Mouse (Mus musculus) hematopoietic stem cell, adult 5-6 weeks (primary cell): ENCODE results near the gene Slc7a10. TPM values are rescaled to one million over a fixed set of nuclear protein-coding genes. Genes with fewer than 3 reads are reported as not detected.

Experiments
- ATAC-seq, 2 experiments: fragments of 125-278 bp in 1 of 2; replicated peaks in 1 of 2; 2 replicates each; pipeline ENCODE4 v1.8.0; 2016 to 2017; ENCODE audit warnings: inconsistent platforms in 2 of 2, mild to moderate bottlenecking in 2 of 2, moderate number of reproducible peaks in 2 of 2, low read depth in 1 of 2, moderate TSS enrichment in 1 of 2; ENCODE audit not compliant: low FRiP score in 2 of 2, poor library complexity in 2 of 2, severe bottlenecking in 2 of 2, insufficient read depth in 1 of 2, low TSS enrichment in 1 of 2
- total RNA-seq: library from RNA; stranded (forward); fragments of 172-1452, 232-1000 nt; gene quantifications from 2 replicates; pipeline ENCODE4 v1.2.3, GENCODE M21; 2017

Gene Slc7a10
- not detected in 2 replicates for total RNA-seq

DNA sequence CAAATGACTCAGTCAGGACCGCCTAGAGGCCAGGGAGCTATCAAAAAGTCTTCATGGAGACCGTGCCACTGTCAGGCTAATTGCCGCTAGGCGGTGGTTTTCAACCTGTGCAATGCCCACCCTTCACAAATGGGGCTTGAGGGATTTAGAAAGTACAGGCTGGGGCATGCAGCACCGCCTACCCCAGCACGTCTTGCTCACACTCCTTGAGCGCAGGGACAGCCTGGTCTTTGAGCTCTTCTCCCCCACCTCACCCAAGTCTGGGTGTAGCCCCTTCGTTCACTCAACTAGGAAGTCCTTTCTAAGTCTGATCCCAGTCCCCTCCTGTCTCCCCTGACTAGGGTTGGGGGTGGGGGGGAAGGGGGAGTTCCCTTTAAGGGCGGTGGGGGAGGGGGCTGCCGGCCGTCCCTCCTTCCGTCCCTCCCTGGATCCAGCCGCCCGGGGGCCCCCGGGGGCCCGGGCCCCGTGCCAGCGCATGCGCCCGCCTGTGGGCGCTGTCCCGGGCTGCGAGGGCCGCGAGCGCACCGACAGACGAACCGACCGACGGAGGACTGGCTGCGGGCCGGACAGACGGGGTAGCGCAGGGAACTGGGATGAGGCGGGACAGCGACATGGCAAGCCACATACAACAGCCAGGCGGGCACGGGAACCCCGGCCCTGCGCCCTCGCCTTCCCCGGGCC is at the start of gene Slc7a10:
Slc7a10 (plus strand) TSS at position 497 of the 681 bp plus-strand sequence.
- peak; percentile 31 to 57; a peak in 3 of 4 replicates for ATAC-seq

DNA sequence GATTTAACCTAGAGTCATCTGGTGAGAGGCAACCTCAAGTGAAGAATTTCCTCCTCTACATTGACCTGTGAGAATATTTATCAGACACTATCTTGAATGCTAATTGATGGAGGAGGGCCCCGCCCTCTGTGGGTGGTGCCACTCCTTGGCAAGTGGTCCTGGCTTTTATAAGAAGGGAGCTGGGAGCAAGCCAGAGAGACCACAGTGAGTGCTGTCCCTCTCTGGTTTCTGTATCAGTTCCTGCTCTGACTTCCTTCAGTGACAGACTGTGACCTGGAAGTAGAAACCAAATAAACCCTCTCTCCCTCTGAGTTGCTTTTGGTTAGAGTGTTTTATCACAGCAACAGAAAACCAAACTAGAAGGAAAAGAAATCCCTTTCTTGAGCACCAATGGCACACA is 48.7 kb upstream of the Slc7a10 start:
- no peak for ATAC-seq

- no peak for ATAC-seq
Measured at GRCm38 (mm10) chr7:35138481-35138880, 47.7 kb upstream of the Slc7a10 start.

DNA sequence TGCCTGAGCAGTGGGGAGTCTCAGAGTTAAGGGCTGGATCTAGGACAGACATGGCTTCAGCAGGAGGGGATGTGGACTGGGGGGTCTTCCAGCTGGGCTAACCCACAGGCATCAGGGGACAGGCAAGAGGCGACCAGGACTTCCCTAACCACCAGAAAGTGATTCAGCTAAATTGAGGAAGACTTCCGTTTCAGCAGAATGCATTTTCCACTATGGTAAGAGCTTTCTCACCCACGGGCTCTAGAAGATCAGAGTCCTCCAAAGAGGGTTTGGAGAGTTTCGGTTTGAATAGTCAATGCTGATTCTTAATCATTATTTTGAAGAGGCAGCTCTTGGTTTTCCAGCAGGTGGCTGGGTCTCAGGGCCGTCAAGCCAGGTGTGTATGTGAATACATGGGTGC is 46.3 kb upstream of the Slc7a10 start:
- ATAC-seq: peak; percentile 50 to 58; a peak in 3 of 4 replicates

DNA sequence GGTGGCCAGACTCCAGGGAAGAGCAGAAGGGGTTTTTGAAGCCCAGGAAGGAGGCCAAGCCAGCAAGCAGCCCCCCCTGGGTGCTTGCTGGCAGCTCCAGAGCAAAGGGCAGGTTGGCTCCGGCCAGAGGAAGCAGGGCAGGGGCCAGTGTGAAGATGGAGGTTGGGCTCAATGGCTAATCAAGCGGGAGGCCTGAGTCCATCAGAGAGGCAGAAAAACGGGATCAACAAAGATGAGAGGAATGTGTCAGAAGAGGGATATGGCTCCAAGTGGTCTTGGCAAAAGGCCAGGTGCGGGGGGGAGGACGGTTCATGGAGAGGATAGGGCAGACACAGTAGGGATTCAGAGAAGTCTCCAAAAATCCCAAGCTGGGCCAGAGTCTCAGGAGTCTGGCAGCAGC is 44.7 kb upstream of the Slc7a10 start:
- no peak for ATAC-seq

DNA sequence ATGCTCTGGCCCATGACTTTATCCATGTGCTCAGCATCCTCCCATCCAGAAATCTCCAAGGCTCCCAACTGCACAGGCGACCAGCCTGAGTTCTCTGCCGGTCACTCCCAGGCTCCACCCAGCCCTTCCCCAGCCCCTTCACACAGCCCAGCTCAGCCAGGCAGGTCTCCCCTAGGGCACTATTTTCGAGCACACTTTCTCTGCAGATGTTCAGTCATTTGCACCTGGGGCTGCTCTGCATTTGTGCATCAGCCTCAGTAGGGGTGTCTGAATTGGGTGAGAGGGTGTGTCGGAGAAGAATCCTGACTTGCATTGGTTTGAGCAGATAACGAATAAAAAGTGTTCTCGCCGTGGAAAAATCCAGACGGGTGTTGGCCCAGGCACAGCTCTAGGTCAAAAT is 43.7 kb upstream of the Slc7a10 start:
- no peak for ATAC-seq

DNA sequence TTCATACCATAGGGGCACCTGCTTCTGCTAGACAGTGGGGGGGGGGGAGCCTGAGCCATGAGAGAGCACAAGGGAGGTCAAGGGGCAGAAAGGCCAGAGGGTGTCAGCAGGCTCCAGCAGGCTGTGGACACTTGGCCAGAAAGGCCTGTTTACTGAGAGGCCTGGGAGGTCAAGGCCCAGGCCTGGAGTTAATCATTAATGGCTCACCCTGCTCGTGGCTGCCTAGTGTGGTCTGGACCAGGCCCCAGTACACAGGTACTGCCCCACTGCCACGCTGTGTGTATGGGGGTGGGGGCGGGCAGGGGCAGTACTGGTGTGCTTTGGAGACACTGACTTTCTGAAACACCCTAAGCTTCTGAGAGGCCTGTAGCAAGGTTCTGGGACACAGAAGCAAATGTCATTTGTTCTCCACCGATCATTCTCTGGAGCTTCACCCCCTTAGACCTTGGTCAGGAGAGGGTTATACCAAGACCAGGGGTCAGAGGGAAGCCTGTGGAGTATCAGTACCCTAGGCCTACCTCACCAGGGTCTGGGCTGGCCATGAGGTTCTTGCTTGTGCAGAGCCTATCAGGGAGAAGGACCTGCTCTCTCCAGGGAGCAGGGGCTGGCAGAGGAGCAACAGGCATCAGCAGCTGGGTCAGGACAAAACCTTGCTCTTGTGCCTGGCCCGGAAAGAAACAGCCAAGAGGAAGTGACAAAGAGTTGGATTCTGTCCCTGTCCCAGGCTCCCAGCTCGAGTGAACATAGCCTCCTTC is 42.1 kb upstream of the Slc7a10 start:
- no peak for ATAC-seq

- no peak for ATAC-seq
Measured at GRCm38 (mm10) chr7:35145068-35145467, 41.1 kb upstream of the Slc7a10 start.

GRCm38 (mm10) chr7:35146269-35146668 is 39.9 kb upstream of the Slc7a10 start:
- no peak for ATAC-seq

DNA sequence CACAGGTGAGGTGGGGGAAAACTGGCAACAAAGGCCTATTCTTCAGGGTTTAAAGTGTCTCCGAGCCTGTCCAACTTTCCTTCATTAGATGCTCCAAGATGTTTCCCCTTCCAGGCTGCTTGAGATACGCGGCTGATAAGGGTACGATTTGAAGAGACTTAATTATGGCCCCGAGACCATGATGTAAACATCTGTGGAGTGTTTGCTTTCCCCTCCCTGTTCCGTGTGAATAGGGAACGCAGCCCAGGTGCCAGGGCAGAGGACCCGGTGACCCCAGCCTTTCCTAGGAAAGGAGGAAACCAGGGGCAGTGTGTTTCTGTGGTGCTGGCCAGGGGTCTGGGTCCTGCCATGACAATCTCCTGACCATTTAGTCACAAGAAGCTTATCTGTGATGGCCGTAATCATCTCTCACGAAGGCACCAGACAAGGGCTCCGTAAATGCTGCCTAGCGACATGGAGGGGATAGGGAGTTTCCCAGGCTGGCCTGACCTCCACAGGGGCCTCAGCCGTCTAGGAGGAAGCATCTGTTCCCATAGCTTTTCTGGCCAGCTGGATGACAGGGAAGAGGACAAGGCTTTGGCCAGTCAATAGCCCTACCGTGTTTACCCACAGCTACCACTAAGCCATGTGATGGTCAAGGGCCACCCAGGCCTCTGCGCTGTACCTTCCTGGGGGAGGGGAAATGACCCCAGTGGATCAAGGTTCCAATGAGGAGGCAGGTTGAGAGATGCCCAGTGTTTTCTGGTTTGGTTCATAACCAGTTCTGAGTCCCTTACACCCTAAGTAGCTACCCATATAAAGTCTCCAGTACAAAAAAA is 36.4 kb upstream of the Slc7a10 start:
- no peak for ATAC-seq

DNA sequence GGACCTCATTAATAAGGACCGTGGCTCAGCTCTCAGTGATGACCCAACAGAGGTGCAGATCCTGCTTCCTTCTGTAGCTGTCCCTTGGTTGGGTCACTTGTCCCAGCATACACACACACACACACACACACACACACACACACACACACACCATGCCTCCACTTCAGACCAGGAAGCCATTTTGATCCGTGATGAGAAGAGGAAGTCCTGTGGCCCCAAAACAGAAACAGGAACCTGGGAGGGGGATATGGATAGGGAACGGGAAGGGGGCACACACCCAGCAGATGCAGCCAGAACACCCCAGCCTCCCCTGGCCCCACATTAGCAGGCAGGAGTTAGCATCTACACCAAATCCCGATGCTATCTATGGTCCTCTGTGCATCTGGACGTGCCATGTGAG is 35.3 kb upstream of the Slc7a10 start:
- peak; percentile 49 to 70; a peak in 3 of 4 replicates for ATAC-seq

DNA sequence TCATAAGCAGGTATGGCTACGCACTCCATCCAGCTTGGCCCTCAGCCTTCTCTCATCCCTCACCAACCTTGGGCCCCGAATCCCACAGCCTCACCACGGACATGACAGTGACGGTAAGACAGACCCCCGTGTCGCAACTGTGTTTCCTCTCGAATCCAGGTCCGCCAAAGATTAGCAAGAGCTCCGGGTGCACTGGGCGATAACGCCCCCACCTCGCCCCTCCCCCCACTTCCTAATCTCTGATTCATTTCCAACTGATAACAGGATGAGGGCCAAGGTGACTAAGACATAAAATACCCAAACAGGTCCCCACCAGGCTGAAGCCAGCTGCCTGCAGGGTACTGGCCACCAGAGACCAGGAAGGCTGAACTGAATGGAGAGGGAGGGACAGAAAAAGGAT is 31.7 kb upstream of the Slc7a10 start:
- ATAC-seq: no peak

GRCm38 (mm10) chr7:35156561-35157477 is 29.4 kb upstream of the Slc7a10 start:
- ATAC-seq: peak; percentile 84 to 91

GRCm38 (mm10) chr7:35157512-35157911 is 28.7 kb upstream of the Slc7a10 start:
- peak in 1 of 2 experiments; percentile 13; a peak in 1 of 4 replicates for ATAC-seq

GRCm38 (mm10) chr7:35162443-35162842 is 23.7 kb upstream of the Slc7a10 start:
- ATAC-seq: no peak

DNA sequence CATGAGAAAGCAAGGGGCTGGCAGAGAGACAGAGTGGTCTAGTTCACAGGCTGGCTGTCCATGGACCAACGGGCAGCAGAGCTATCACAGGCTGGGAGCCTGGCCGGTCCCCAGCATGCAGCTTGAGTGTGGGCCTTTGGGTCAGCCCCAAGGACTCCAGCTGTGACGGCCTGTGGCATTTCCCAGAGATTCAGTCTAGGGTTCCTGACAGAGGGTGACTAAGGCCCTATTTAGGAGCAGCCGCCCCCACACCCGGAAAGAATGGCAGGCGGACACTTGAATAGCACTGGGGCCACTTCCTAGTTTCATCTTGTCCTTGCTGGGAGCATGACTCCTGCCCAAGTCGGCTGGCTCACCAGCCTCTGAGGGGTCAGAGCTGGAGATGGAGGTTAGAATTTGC is 22.6 kb upstream of the Slc7a10 start:
- ATAC-seq: no peak

DNA sequence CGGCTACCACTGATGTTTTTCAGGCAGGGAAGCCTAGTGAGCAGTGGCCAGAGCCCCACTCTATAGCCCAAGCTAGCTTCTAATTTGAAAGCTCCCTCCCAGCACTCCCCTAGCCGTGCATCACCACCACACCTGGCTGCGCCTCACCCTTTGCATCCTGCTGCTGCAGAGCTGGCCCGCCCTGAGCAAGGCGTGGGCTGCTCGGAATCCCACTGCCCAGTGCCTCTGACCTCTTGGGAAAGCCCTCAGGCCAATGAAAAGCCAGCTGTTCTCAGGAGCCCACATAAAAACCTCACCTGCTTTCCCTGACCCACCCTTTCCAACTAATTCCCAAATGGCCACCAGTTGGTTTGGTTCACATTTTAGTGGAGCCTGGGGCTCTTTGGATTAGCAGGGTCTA is 22.1 kb upstream of the Slc7a10 start:
- no peak for ATAC-seq
